Mouse (Mus musculus) olfactory bulb, adult 2 months (tissue): ENCODE measurements around the gene Tpst2.

Experiments
- CTCF ChIP-seq: fragments of 200-500 bp; IDR thresholded peaks from 2 replicates; pipeline ENCODE4 v1.5.1; 2012; ENCODE audit warnings: low read depth, mild to moderate bottlenecking, low read length, moderate library complexity; ENCODE audit not compliant: insufficient read depth
- POLR2A ChIP-seq: fragments of 200-500 bp; IDR thresholded peaks from 2 replicates; pipeline ENCODE4 v1.6.1; 2012; ENCODE audit warnings: mild to moderate bottlenecking, low read depth, low read length, moderate library complexity; ENCODE audit not compliant: insufficient read depth

GRCm38 (mm10) chr5:112285548-112286085 is 9.1 kb downstream of the Tpst2 start:
- TF ChIP-seq POLR2A (no peak), CTCF (no peak)
